Mouse (Mus musculus) heart, embryonic 15.5 days (tissue): ENCODE data around the gene Stk38. TPM values are rescaled to one million over a fixed set of nuclear protein-coding genes. Genes with fewer than 3 reads are reported as not detected.
A peak's percentile ranks its signal among the peaks of the same experiment; 100 is the strongest.

Experiments used
- ATAC-seq: fragments of 200-750 bp; cut with Nextera tagmentation; replicated peaks from 2 replicates; pipeline ENCODE4 v1.8.0; 2017; ENCODE audit warnings: low read depth, moderate TSS enrichment; ENCODE audit not compliant: insufficient number of reproducible peaks, insufficient read depth, low FRiP score
- H3K27ac ChIP-seq: fragments of 300-500 bp; sonication (generic); 2 replicates; pipeline ENCODE4 v1.5.1; 2015; ENCODE audit warnings: mild to moderate bottlenecking, inconsistent platforms
- H3K27me3 ChIP-seq: fragments of 300-500 bp; sonication (generic); 2 replicates; pipeline ENCODE4 v1.6.1; 2015; ENCODE audit warnings: inconsistent platforms
- H3K36me3 ChIP-seq: fragments of 300-500 bp; sonication (generic); 2 replicates; pipeline ENCODE4 v1.6.1; 2015; ENCODE audit warnings: mild to moderate bottlenecking, inconsistent platforms
- H3K4me1 ChIP-seq: fragments of 300-500 bp; sonication (generic); replicated peaks from 2 replicates; pipeline ENCODE4 v1.6.1; 2015; ENCODE audit warnings: inconsistent platforms
- H3K4me2 ChIP-seq: fragments of 300-500 bp; sonication (generic); 2 replicates; pipeline ENCODE4 v1.6.1; 2015; ENCODE audit warnings: inconsistent platforms, mild to moderate bottlenecking, moderate library complexity
- H3K4me3 ChIP-seq: fragments of 300-500 bp; sonication (generic); 2 replicates; pipeline ENCODE4 v1.5.1; 2015; ENCODE audit warnings: mild to moderate bottlenecking, inconsistent platforms
- H3K9ac ChIP-seq: fragments of 300-500 bp; sonication (generic); 2 replicates; pipeline ENCODE4 v1.6.1; 2015; ENCODE audit warnings: mild to moderate bottlenecking, inconsistent platforms
- H3K9me3 ChIP-seq: fragments of 300-500 bp; sonication (generic); replicated peaks from 2 replicates; pipeline ENCODE4 v1.6.1; 2016; ENCODE audit warnings: inconsistent platforms
- WGBS: fragments of 180-500 bp; shearing (Covaris S2); methylation state at CpG from one replicate; pipeline ENCODE4 v1.1.7; 2015; ENCODE audit warnings: mixed read lengths; 5-methylcytosine and 5-hydroxymethylcytosine counted together
- polyA plus RNA-seq: library from polyadenylated mRNA; unstranded; fragments of >200 nt; fragmentation: Nextera tagmentation; extraction: Ambion mirVana; gene quantifications from 2 replicates; pipeline ENCODE4 v1.2.1, GENCODE M21; 2015

Stk38 gene
- polyA plus RNA-seq, result 73.6 and 78.0 TPM in 2 replicates

DNA sequence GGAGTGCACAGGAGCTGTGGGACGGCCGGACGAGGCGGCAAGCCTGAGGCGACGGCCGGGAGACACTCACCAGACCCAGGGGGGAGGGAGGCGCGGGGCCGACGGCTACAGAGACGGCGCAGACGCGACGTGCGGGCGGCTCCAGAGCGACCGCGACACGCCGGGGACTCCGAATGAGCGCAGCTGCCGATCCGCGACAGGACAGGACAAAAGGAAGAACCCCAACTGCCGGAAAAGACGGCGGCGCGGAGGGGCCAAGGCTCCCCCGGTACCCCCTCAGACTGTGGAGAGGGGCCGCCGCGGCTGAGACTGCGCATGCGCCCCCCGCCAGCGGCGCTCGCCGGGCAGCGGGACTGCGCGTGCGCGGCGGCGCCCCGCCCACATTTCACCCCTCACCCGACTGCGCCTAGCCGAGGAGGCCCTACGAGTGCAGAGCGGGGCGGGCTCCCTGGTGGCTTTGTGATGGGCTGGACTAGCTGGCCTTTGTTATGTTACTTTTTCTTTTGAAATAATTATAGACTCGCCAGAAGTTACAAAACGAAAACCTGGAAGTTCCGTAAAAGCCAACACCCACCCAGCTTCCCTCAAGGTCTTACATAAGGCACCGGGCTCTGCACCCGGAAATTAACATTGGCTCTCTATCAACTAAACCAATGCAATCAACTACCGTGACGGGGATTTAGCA, at the start of gene Stk38:
Gene Stk38, minus strand, starts transcription at position 355 of the 685 bp plus-strand sequence.
- under 1% methylated on average over 65 of the region's 65 CpGs for WGBS

DNA sequence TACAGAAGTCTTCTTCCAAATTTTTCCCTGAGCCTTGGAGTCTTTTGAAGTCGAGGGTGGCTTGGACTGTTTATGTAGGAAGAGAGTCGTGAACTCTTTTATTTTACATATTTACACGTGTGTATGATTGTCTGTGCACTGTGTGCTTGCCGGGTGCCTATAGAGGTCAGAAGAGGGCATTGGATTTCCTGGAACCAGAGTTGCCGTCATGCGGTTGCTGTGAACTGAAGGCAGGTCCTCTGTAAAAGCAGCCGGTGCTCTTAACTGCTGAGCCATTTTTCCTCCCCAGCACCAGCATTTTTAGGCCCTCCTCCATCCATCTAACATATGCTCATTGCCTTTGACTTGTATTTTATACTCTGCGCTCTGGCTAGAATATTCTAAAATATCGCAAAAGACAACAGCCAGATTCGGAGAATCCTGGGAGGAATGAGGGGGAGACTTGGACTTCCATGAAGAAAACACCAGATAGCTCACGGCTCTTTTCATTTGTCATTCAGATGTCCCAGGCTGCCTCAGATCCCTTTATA, 49.6 kb upstream of the Stk38 start:
- Histone ChIP-seq H3K9me3 (no peaks in the 10 kb centered on the region), H3K36me3 (no peaks in the 10 kb centered on the region), H3K4me2 (no peak overlapping the region), H3K27me3 (no peaks in the 10 kb centered on the region), H3K4me1 (peaks cover 52% of the 10 kb centered on the region), H3K4me3 (no peak overlapping the region), H3K9ac (no peak overlapping the region), H3K27ac (no peak overlapping the region)
- 80% methylated on average over 11 of the region's 11 CpGs for WGBS
- ATAC-seq, result no peak

More for the DNA sequence above, at the start of gene Stk38:
- peak within 1 kb of the TSS; percentile 99 for H3K4me3 ChIP-seq
- H3K4me1 ChIP-seq, result peaks cover 17% of the 10 kb centered on the region
- H3K4me2 ChIP-seq, result peak within 1 kb of the TSS; percentile 82
- peak within 1 kb of the TSS; percentile 91 for H3K27ac ChIP-seq
- no peaks in the 10 kb centered on the region; the same call in 1 of the 2 replicates for H3K36me3 ChIP-seq
- no peaks in the 10 kb centered on the region for H3K9me3 ChIP-seq
- no peaks in the 10 kb centered on the region for H3K27me3 ChIP-seq
- ATAC-seq, result peak; percentile 94
- H3K9ac ChIP-seq, result peak within 1 kb of the TSS; percentile 93

DNA sequence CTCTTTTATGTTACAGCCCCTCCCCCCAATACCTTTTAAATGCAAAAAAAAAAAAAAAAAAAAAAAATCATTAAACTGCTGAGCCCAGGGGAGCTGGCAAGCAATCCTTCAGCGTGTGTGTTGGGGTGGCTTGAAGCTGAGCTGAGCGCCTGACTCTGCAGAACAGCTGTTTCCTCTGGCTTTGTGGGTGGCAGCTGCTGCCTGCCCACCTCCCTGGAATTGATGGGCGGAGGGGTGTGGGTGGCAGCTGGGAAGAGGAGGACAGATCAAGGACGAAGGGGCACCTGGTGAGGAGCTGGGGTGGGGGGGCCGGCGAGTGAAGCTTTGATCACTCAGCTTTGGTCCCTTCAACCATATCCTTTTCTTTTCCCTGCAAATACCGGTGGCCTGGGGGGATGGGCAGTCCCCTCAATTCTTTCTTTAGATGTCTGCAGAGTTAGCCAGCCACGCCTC, 48.9 kb upstream of the Stk38 start:
- Histone ChIP-seq H3K9me3 (no peaks in the 10 kb centered on the region), H3K4me1 (peaks cover 46% of the 10 kb centered on the region), H3K27ac (no peak overlapping the region), H3K9ac (no peak overlapping the region), H3K4me2 (peak overlapping the region; percentile 43), H3K27me3 (no peaks in the 10 kb centered on the region), H3K4me3 (no peak overlapping the region), H3K36me3 (no peaks in the 10 kb centered on the region)
- ATAC-seq, result no peak
- WGBS, result 21% methylated on average over 8 of the region's 8 CpGs

DNA sequence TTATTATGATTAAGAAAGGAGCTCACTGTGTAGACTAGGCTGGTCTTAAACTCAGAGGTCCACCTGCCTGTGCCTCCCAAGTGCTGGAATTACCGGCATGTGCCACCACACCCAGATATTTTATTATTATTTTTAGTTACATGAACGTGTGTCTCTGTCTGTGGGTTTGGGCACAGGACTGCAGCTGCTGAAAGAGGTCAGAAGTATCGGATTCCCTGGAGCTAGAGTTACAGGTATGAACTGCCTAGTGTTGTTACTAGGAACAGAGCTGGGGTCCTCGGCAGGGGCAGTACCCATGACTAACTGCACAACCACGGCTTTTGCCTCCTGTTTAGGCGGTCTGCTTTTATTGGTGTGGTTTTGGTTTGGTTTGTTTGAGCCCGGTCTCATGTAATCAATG, 48.4 kb upstream of the Stk38 start:
- ATAC-seq, result no peak
- peak overlapping the region; percentile 43 for H3K4me2 ChIP-seq
- 27% methylated on average over 7 of the region's 7 CpGs for WGBS

DNA sequence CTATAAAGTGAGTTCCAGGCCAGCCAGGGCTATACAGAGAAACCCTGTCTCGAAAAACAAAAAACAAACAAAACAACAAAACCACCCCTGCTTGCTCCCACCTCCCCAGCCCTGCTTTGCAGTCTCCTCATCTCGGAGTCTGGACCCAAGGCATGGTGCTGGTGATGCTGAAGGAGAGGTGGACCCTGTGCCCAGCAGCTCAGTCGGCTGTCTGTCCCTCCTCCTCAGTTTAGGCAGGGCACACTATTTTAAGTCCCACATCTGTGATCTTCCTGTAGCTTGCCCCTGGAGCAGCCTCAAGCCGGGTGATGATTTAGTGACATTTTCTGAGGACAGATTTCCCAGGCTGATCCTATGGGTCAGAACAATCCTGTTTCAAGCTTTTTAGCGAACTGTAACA, 47.8 kb upstream of the Stk38 start:
- no peak overlapping the region for H3K9ac ChIP-seq
- 61% methylated on average over 5 of the region's 5 CpGs for WGBS
- H3K36me3 ChIP-seq, result no peaks in the 10 kb centered on the region
- no peaks in the 10 kb centered on the region for H3K9me3 ChIP-seq
- H3K4me2 ChIP-seq, result no peak overlapping the region
- H3K27me3 ChIP-seq, result no peaks in the 10 kb centered on the region
- peaks cover 52% of the 10 kb centered on the region for H3K4me1 ChIP-seq
- no peak for ATAC-seq
- no peak overlapping the region for H3K4me3 ChIP-seq
- peak overlapping the region; percentile 33; the same call in 1 of the 2 replicates for H3K27ac ChIP-seq

More for the DNA sequence above, 48.4 kb upstream of the Stk38 start:
- Histone ChIP-seq H3K27ac (peak overlapping the region; percentile 33), H3K9me3 (no peaks in the 10 kb centered on the region), H3K36me3 (no peaks in the 10 kb centered on the region), H3K27me3 (no peaks in the 10 kb centered on the region), H3K4me3 (no peak overlapping the region), H3K9ac (no peak overlapping the region), H3K4me1 (peaks cover 45% of the 10 kb centered on the region)

DNA sequence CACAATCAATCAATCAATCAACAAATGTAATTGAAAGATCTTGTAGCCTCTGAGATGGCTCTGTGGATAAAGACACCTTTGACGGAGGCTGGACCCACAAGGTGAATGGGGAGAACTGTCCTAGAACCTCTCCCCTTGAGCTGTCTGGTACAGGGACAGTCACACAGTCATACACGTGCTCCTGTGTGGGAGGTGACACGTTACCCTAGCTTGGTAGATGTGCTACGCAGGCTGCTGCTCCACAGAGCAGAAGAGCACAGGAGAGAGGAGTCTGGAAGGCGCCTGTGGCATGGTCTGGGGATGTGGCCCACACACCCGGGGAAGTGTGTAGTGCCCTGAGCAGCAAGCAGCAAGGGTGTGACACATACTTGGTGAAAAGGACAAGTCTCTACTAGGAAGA, 46.6 kb upstream of the Stk38 start:
- no peak overlapping the region for H3K4me3 ChIP-seq
- H3K27me3 ChIP-seq, result no peaks in the 10 kb centered on the region
- H3K36me3 ChIP-seq, result no peaks in the 10 kb centered on the region
- no peak for ATAC-seq
- no peak overlapping the region for H3K27ac ChIP-seq
- peaks cover 61% of the 10 kb centered on the region for H3K4me1 ChIP-seq
- H3K4me2 ChIP-seq, result no peak overlapping the region
- 67% methylated on average over 6 of the region's 6 CpGs for WGBS
- H3K9ac ChIP-seq, result no peak overlapping the region
- no peaks in the 10 kb centered on the region for H3K9me3 ChIP-seq

DNA sequence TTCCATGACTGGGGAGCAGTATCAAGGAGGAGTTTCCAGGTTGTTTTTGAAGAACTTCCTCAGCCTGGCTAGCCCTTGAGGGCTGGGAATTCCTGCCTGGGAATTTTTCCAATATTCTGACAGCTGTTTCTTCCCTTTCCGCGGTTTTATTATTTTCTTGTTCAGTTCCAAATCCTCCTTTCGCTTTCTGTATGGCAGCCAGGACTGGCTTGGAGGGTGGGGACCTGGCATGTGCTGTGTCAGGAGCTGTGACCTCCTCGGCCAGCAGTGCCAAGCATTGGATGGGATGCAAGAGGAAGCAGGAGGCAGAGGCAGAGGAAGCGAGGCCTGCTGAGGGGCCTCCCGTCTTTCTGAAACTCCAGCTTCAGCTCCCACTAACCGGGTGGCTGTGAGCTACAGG, 46.0 kb upstream of the Stk38 start:
- no peak overlapping the region for H3K9ac ChIP-seq
- no peaks in the 10 kb centered on the region for H3K27me3 ChIP-seq
- peaks cover 56% of the 10 kb centered on the region for H3K4me1 ChIP-seq
- peak overlapping the region; percentile 56 for H3K27ac ChIP-seq
- 41% methylated on average over 7 of the region's 7 CpGs for WGBS
- ATAC-seq, result 0 out of 2 replicates have a peak, but pooled peaks have one; percentile 27
- no peaks in the 10 kb centered on the region for H3K36me3 ChIP-seq
- H3K4me2 ChIP-seq, result no peak overlapping the region
- no peaks in the 10 kb centered on the region for H3K9me3 ChIP-seq
- H3K4me3 ChIP-seq, result no peak overlapping the region

DNA sequence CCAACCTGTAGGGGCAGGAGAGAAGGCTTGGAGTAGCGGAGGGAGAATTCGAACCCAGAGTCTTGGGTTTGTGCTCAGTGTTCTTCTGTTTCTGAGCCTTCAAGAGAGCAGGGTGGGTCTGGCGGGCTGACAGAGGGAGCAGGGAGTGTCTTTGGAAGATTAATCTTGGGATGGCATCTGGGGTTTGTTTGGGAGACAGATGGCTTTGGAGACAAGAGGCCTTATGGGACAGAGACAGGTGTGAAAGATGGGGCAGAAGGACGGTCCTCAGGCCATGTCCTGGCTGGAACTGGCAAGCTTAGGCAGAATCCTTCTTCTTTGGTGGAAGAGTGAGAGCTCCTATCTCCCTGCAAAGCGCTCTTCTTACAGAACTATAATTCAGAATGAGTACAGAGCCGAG, 45.3 kb upstream of the Stk38 start:
- WGBS, result 86% methylated on average over 6 of the region's 6 CpGs
- H3K4me1 ChIP-seq, result peaks cover 50% of the 10 kb centered on the region
- ATAC-seq, result no peak

DNA sequence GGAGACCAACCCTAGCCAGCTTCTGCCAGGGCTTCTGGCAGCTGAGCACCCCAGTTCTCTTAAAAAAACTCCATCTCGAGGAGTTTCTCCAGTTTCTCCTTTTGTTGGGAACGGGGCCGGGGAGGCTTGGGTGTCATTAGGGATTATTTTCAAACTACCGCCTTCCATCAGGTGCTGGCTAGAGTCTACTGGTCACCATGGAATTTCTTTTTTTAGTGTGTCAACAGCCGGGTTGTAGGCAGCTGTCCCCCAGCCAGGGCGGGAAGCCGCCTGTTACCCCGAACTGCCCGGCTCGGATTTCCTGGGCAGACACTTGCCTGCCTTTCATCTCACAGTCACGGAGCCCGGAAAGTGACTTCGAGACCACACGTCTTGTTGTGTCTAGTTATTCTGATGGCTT, 43.0 kb upstream of the Stk38 start:
- Histone ChIP-seq H3K27ac (peak overlapping the region; percentile 6; the same call in 1 of the 2 replicates), H3K4me2 (peak overlapping the region; percentile 38), H3K27me3 (no peaks in the 10 kb centered on the region), H3K9me3 (no peaks in the 10 kb centered on the region), H3K9ac (peak overlapping the region; percentile 22; the same call in 1 of the 2 replicates), H3K4me1 (peaks cover 41% of the 10 kb centered on the region), H3K36me3 (peaks cover 9% of the 10 kb centered on the region), H3K4me3 (no peak overlapping the region)
- 23% methylated on average over 14 of the region's 14 CpGs for WGBS
- ATAC-seq, result no peak

More for the DNA sequence above, 45.3 kb upstream of the Stk38 start:
- H3K9me3 ChIP-seq, result no peaks in the 10 kb centered on the region
- no peak overlapping the region for H3K4me3 ChIP-seq
- H3K27me3 ChIP-seq, result no peaks in the 10 kb centered on the region
- H3K4me2 ChIP-seq, result no peak overlapping the region
- H3K36me3 ChIP-seq, result peaks cover under 1% of the 10 kb centered on the region; the same call in 1 of the 2 replicates
- no peak overlapping the region; the same call in 1 of the 2 replicates for H3K27ac ChIP-seq
- H3K9ac ChIP-seq, result no peak overlapping the region

DNA sequence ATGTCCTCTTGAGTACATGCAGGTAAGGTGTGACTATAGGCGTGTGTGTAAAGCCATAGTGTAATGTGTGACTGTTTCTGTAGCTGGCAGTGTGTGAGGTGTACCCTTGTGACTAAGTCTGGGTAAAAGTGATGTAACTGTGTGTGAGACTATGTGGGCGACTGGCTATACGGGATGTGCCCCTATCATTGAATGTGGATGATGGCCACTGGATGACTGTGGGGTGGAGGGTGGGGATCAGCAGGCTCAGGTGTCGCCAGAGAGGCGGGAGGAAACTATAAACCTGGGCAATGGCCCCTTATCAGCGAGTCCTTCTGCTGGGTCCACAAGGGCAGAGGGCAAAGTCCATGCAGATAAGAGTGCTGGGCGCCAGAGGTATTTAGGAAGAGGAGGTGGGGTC, 42.1 kb upstream of the Stk38 start:
- Histone ChIP-seq H3K36me3 (peaks cover 18% of the 10 kb centered on the region), H3K4me2 (no peak overlapping the region), H3K9ac (no peak overlapping the region), H3K4me1 (peaks cover 45% of the 10 kb centered on the region), H3K9me3 (no peaks in the 10 kb centered on the region), H3K27me3 (no peaks in the 10 kb centered on the region), H3K4me3 (no peak overlapping the region), H3K27ac (no peak overlapping the region)
- ATAC-seq, result no peak
- WGBS, result 67% methylated on average over 7 of the region's 7 CpGs

DNA sequence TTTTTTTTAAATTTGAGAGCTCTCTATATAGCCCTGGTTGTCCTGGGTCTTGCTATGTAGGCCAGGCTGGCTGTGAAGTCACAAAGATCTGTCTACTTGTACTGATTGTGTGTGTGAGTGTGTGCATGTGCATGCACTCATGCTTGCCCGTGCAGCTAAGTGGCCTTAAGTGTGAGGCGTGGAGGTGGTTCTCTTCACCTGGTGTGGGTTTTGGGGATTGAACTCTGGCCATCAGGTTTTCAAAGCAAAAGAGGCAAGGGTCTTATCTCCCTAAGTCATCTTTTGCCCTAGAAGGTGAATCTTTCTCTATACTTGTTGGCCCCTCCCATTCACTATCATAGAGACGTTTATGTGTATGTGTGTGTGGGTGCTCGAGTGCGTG, 41.7 kb upstream of the Stk38 start:
- no peak overlapping the region for H3K4me2 ChIP-seq
- no peak for ATAC-seq
- no peak overlapping the region for H3K27ac ChIP-seq
- peaks cover 46% of the 10 kb centered on the region for H3K4me1 ChIP-seq
- H3K9me3 ChIP-seq, result no peaks in the 10 kb centered on the region
- WGBS, result 70% methylated on average over 5 of the region's 5 CpGs
- no peaks in the 10 kb centered on the region for H3K27me3 ChIP-seq
- H3K36me3 ChIP-seq, result peaks cover 22% of the 10 kb centered on the region
- no peak overlapping the region for H3K9ac ChIP-seq
- no peak overlapping the region for H3K4me3 ChIP-seq
